Mouse (Mus musculus) kidney, embryonic 14.5 days (tissue): Measurements from ENCODE around the gene Csta1. TPM values are rescaled to one million over a fixed set of nuclear protein-coding genes. Genes with fewer than 3 reads are reported as not detected.
"Not testable (repeated sequence)": the region's sequence is repeated elsewhere in the genome, so short reads cannot be mapped to it uniquely, and the experiment has no call there.

Source experiments
- ATAC-seq: fragments of 200-750 bp; cut with Nextera tagmentation; 2 replicates; pipeline ENCODE4 v1.8.0; 2017; ENCODE audit warnings: moderate number of reproducible peaks, mild to moderate bottlenecking, moderate TSS enrichment, moderate library complexity; ENCODE audit not compliant: low FRiP score, low TSS enrichment
- H3K27ac ChIP-seq: fragments of 300-500 bp; sonication (generic); 2 replicates; pipeline ENCODE4 v1.5.1; 2014; ENCODE audit warnings: low read depth, mild to moderate bottlenecking, low read length, moderate library complexity, mixed read lengths
- H3K27me3 ChIP-seq: fragments of 300-500 bp; sonication (generic); 2 replicates; pipeline ENCODE4 v1.6.1; 2014; ENCODE audit warnings: mild to moderate bottlenecking, low read length; ENCODE audit not compliant: control insufficient read depth, insufficient read depth
- H3K36me3 ChIP-seq: fragments of 300-500 bp; sonication (generic); 2 replicates; pipeline ENCODE4 v1.6.1; 2014; ENCODE audit warnings: low read length, mixed read lengths; ENCODE audit not compliant: control insufficient read depth, insufficient read depth
- H3K4me1 ChIP-seq: fragments of 300-500 bp; sonication (generic); 2 replicates; pipeline ENCODE4 v1.6.1; 2014; ENCODE audit warnings: low read length, mixed read lengths; ENCODE audit not compliant: control insufficient read depth, insufficient read depth
- H3K4me2 ChIP-seq: fragments of 300-500 bp; sonication (generic); replicated peaks from 2 replicates; pipeline ENCODE4 v1.6.1; 2014; ENCODE audit warnings: low read depth, mild to moderate bottlenecking, low read length
- H3K4me3 ChIP-seq: fragments of 300-500 bp; sonication (generic); 2 replicates; pipeline ENCODE4 v1.5.1; 2014; ENCODE audit warnings: mild to moderate bottlenecking, low read length
- H3K9ac ChIP-seq: fragments of 300-500 bp; sonication (generic); 2 replicates; pipeline ENCODE4 v1.6.1; 2014; ENCODE audit warnings: low read depth, mild to moderate bottlenecking, low read length, moderate library complexity
- H3K9me3 ChIP-seq: fragments of 300-500 bp; sonication (generic); 2 replicates; pipeline ENCODE4 v1.6.1; 2016; ENCODE audit warnings: low read length; ENCODE audit not compliant: control insufficient read depth
- WGBS: fragments of 180-500 bp; shearing (Covaris S2); extraction: QIAGEN DNeasy Blood & Tissue Kit; methylation state at CpG from one replicate; pipeline ENCODE4 v1.1.7; 2014; 5-methylcytosine and 5-hydroxymethylcytosine counted together
- polyA plus RNA-seq: library from polyadenylated mRNA; unstranded; fragments of >200 nt; fragmentation: Nextera tagmentation; extraction: Ambion mirVana; gene quantifications from 2 replicates; pipeline ENCODE4 v1.2.1, GENCODE M21; 2014

Csta1 gene
- polyA plus RNA-seq, 1 experiment from 2014 or later, result not detected

DNA sequence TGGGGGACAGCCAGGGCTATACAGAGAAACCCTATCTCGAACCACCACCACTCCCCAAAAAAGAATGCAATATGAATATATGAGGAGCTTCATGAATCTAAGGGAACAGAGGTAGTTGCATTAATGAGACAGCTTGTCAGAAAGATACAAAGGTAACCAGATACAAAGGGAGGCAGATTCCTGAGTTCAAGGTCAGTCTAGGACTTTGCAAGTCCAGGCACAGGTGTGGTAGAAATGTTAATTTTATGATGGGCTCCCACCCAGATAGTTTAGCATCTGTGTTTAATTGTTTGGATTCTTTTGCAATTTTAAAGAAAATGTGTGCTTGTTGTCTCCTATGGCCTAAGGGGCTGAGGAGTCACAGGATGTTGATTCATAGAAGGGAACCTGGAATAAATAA is 28.8 kb downstream of the Csta1 start:
- H3K4me2 ChIP-seq, result no peak overlapping the region
- H3K27me3 ChIP-seq, result no peaks in the 10 kb centered on the region
- no peak overlapping the region for H3K27ac ChIP-seq
- no peak for ATAC-seq
- no peaks in the 10 kb centered on the region for H3K36me3 ChIP-seq
- 0 out of 2 replicates have a peak, but pooled peaks cover 4% of the 10 kb centered on the region for H3K9me3 ChIP-seq
- no peaks in the 10 kb centered on the region for H3K4me1 ChIP-seq
- H3K9ac ChIP-seq, result no peak overlapping the region
- no peak overlapping the region for H3K4me3 ChIP-seq
- 87% methylated on average over 1 of the region's 1 CpGs for WGBS

GRCm38 (mm10) chr16:36101526-36101925 is 29.5 kb downstream of the Csta1 start:
- H3K9me3 ChIP-seq, result 0 out of 2 replicates have a peak, but pooled peaks cover 4% of the 10 kb centered on the region
- no peaks in the 10 kb centered on the region for H3K27me3 ChIP-seq
- ATAC-seq, result no peak
- H3K4me3 ChIP-seq, result no peak overlapping the region
- H3K4me2 ChIP-seq, result no peak overlapping the region
- no peak overlapping the region for H3K27ac ChIP-seq
- 84% methylated on average over 1 of the region's 1 CpGs for WGBS
- H3K4me1 ChIP-seq, result no peaks in the 10 kb centered on the region
- H3K9ac ChIP-seq, result no peak overlapping the region
- no peaks in the 10 kb centered on the region for H3K36me3 ChIP-seq

DNA sequence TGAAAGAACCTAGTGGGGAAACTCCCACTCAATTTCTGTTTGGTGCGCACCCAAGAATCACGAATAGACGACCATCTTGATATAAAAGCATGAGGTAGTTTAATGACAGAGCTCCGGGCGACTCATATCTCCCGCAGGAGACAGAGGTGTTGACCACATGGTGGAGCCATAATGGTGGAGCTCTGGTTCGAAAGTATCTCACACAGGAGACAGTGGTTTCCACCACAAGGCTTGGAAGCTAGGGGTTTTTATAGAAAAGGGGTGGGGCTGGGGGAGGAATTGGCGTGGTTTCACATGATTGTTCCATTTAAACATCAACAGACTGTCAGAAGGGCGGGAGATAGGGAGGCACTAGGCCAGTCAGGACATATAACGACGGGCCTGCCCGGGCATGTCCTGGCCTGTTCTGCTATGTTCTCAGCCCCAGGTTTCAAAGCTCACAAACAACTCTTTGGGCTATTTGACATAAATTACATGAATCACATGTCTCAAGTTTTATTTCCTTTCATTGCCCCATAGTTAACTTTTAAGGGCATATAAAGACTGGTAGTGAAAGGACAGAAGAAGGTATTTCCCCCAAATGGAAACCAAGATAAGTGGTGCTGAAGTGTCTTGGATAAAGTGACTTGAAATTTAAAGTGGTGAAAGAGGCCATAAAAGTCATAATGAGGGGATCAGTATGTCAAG is 33.1 kb downstream of the Csta1 start:
- H3K4me1 ChIP-seq, H3K36me3 ChIP-seq, H3K9me3 ChIP-seq, H3K27me3 ChIP-seq, H3K27ac ChIP-seq, ATAC-seq, H3K4me3 ChIP-seq, H3K9ac ChIP-seq, H3K4me2 ChIP-seq: not testable (repeated sequence)
- 92% methylated on average over 12 of the region's 12 CpGs for WGBS

GRCm38 (mm10) chr16:36094079-36094478 is 37.0 kb downstream of the Csta1 start:
- no peaks in the 10 kb centered on the region for H3K4me1 ChIP-seq
- H3K27ac ChIP-seq, result no peak overlapping the region
- ATAC-seq, result no peak
- no peak overlapping the region for H3K4me3 ChIP-seq
- no peaks in the 10 kb centered on the region for H3K9me3 ChIP-seq
- WGBS, result 93% methylated on average over 3 of the region's 3 CpGs
- no peaks in the 10 kb centered on the region for H3K27me3 ChIP-seq
- peaks cover 15% of the 10 kb centered on the region for H3K36me3 ChIP-seq
- no peak overlapping the region for H3K4me2 ChIP-seq
- H3K9ac ChIP-seq, result no peak overlapping the region

- Histone ChIP-seq H3K27ac (no peak overlapping the region), H3K9ac (no peak overlapping the region), H3K4me2 (no peak overlapping the region), H3K4me3 (no peak overlapping the region), H3K36me3 (peaks cover 30% of the 10 kb centered on the region), H3K27me3 (no peaks in the 10 kb centered on the region), H3K9me3 (no peaks in the 10 kb centered on the region), H3K4me1 (no peaks in the 10 kb centered on the region)
- 91% methylated on average over 11 of the region's 11 CpGs for WGBS
- ATAC-seq, result no peak
Measured at GRCm38 (mm10) chr16:36090785-36091509, 40.1 kb downstream of the Csta1 start.

GRCm38 (mm10) chr16:36089850-36090616 is 41.0 kb downstream of the Csta1 start:
- Histone ChIP-seq H3K4me3 (no peak overlapping the region), H3K4me1 (no peaks in the 10 kb centered on the region), H3K27ac (no peak overlapping the region), H3K9me3 (no peaks in the 10 kb centered on the region), H3K9ac (no peak overlapping the region), H3K36me3 (peaks cover 36% of the 10 kb centered on the region), H3K4me2 (no peak overlapping the region), H3K27me3 (no peaks in the 10 kb centered on the region)
- no peak for ATAC-seq
- 71% methylated on average over 8 of the region's 8 CpGs for WGBS

GRCm38 (mm10) chr16:36089065-36089464 is 42.0 kb downstream of the Csta1 start:
- Histone ChIP-seq H3K27me3 (no peaks in the 10 kb centered on the region), H3K4me3 (no peak overlapping the region), H3K9me3 (no peaks in the 10 kb centered on the region), H3K9ac (no peak overlapping the region), H3K4me2 (no peak overlapping the region), H3K27ac (no peak overlapping the region), H3K36me3 (peaks cover 36% of the 10 kb centered on the region), H3K4me1 (no peaks in the 10 kb centered on the region)
- WGBS, result 86% methylated on average over 7 of the region's 7 CpGs
- ATAC-seq, result no peak

DNA sequence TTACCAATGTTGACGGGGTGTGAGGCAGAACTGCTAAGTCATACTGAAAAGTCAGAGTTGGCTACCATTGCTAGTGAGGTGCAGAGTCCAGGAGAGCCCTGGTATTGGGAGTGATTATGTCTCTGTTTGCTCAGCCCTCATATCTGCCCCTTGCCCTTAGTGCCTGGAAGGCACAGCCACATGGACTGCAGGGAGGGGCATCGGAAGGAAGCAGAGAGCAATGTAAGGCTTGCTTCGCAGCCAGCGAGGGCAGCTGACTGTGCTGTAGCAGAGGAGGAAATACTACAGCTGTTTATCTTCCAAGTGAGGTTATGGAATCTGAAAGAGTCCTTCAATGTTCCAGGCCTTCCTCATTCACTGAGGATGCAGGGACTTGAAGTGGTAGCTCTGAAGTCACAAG is 43.2 kb downstream of the Csta1 start:
- ATAC-seq, result no peak
- WGBS, result 84% methylated on average over 4 of the region's 4 CpGs
- no peak overlapping the region for H3K9ac ChIP-seq
- H3K36me3 ChIP-seq, result peaks cover 47% of the 10 kb centered on the region
- H3K4me3 ChIP-seq, result no peak overlapping the region
- no peak overlapping the region for H3K27ac ChIP-seq
- H3K27me3 ChIP-seq, result no peaks in the 10 kb centered on the region
- H3K4me2 ChIP-seq, result no peak overlapping the region
- no peaks in the 10 kb centered on the region for H3K9me3 ChIP-seq
- no peaks in the 10 kb centered on the region for H3K4me1 ChIP-seq

DNA sequence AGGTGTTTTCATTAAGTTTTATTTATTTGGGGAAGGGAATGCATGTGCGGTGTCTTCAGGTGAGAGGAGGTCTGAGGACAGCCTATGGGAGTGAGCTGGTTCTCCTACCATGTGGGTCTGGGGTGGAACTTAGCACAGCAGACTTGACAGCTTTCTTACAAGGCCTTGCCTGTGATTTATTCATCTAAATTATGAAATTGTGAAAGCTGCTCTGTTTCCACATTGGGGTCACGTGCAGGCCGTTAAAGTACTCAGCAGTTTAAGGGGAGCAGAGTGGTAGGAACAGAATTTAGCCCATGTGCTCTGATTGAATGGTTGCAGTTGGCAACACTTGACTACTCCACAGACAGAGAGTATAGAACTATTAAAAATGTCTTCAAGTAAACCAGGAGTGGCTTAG is 51.1 kb downstream of the Csta1 start:
- H3K27ac ChIP-seq, result no peak overlapping the region
- WGBS, result 96% methylated on average over 3 of the region's 3 CpGs
- ATAC-seq, result no peak

More for the DNA sequence above, 51.1 kb downstream of the Csta1 start:
- no peak overlapping the region for H3K4me2 ChIP-seq
- no peaks in the 10 kb centered on the region for H3K4me1 ChIP-seq
- no peak overlapping the region for H3K4me3 ChIP-seq
- H3K36me3 ChIP-seq, result peaks cover 13% of the 10 kb centered on the region
- H3K9me3 ChIP-seq, result no peaks in the 10 kb centered on the region
- no peaks in the 10 kb centered on the region for H3K27me3 ChIP-seq
- H3K9ac ChIP-seq, result no peak overlapping the region
